Mouse (Mus musculus): ENCODE data around the gene Pou1f1. TPM values are rescaled to one million over a fixed set of nuclear protein-coding genes. Genes with fewer than 3 reads are reported as not detected.

Pou1f1 gene
- total RNA-seq, 2 experiments from 2014 or later: not detected

DNA sequence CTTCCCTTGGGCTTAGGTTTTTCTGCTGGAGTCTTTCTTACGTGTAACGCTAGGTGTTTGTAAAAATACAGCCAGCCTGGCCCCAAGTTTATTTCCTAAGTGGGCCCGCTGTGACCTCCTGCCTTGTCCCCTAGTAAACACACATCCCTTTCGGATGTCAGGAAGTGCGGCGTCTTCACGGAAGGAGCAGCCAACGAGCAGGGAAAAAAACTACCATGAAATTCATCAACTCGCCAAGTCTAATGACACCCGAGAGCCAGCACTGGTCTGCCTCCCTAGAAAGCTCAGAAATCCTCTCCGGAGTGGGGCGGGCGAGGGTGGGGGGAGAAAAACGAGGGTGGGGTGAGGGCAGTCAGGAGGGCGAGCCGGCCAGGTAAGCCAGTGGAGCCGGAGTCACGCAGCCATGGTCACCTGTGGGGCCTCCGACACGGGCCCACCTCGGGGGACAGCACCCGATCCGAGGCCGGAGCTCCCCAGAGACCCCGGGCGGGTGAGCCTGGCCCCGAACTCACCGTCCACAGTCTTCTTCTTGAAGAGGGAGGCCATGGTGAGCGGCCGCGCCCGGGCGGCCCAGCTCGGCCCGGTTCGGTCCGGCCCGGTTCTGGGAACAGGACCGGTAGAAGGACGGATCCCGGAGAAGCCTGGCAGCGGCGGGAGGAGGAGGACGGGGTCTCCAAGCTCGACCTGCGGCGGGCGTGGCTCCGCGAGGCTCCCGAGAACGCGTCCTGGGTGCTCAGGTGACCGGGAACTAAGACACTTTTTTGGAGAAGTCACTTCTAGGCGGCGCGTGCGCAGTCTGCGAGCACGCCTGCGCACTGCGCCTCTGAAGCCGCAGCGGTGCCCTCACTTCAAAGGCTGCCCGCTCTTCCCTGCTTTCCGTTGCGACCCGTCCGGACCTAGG is 41.9 kb downstream of the Pou1f1 start, which contains the start of gene Chmp2b:
Chmp2b (minus strand) TSS at position 764 of the 901 bp plus-strand sequence.
- ATAC-seq (replicated peaks; ENCODE audit: low FRiP score, poor library complexity, severe bottlenecking): peak; percentile 95

- 0 out of 2 replicates have a peak, but pooled peaks have one; percentile 35 for ATAC-seq (replicated peaks; ENCODE audit: low FRiP score, poor library complexity, severe bottlenecking)
Measured at GRCm38 (mm10) chr16:65562864-65563206, 42.5 kb downstream of the Pou1f1 start.

DNA sequence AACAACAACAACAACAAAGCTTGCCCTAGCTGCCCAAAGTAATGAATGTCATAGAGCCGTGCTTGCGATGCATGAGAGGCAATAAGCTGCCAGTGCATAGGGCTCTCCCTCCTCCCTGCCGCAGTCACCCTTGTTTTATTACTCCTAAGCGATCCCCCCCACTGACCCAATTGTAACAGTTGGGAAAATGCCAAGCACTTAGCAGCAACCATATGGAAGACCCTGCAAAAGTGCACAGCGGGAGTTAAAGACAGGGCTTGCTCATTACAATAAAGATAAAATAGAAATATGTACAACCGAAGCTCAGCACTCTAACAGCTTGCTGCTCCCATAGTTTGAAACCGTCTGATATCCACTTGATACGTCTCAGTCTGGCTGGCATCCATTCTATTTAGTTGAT is 44.0 kb downstream of the Pou1f1 start:
- ATAC-seq (replicated peaks; ENCODE audit: low FRiP score, poor library complexity, severe bottlenecking): no peak

DNA sequence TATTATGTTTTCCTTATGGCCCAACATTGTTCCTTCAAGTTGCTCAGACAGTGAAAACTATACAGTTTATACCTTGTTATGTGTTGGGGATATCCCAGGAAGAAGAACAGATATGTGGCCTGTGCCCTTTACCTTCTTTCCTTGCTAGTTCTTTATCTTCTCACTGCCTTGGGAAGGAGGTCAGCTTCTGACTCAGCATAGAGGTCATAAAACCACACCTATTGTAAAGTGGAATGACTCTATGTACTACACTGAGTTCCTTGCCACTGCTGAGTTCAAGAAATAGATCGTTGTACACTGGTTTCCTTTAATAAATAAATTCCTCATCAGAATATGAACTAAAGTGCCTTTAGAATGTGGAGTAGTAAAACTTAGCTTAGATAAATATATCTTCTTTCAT is 44.6 kb downstream of the Pou1f1 start:
- no peak for ATAC-seq (replicated peaks; ENCODE audit: low FRiP score, poor library complexity, severe bottlenecking)

GRCm38 (mm10) chr16:65568853-65569252 is 48.5 kb downstream of the Pou1f1 start:
- no peak for ATAC-seq (replicated peaks; ENCODE audit: low FRiP score, poor library complexity, severe bottlenecking)

DNA sequence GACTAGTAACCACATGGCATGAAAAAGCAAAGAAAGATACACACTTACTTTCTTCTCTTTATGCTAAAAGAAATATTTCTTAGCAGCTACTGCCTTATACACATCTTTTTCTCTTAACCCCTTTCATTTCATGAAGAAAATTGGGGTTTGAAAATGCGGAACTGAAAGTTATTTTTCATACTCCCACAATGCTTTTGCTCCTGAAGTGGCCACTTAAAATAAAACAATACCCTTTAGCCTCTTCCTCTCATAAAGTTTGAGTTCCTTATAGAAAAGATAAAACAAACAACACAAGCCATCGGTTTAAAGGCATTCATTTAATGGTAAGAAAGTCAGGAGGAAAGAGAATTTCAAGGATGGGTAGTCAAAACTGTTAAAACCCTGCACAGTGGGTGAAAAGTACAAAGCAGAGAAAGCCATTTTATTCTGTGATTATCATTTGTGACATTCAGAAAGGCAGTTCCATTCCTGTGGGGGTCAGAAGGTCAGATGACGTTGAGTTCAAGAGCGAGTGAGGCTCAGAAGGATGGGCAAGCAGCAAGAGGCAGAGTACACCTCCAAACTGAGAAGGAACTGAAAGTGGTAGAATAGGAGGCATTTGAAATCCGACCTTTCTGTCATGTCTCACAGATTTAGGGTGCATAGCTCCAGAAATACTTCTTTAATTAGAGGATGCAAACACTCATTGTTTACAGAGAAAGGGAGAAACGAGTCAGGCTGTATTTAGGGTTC is 57.2 kb downstream of the Pou1f1 start:
- no peak for ATAC-seq (replicated peaks; ENCODE audit: low FRiP score, poor library complexity, severe bottlenecking)

Other genes with a start within 250 kb of the Pou1f1 start
- 21.3 and 24.2 TPM in 2 replicates for gene Chmp2b, start 42.2 kb downstream of the Pou1f1 start, total RNA-seq (2015; ENCODE audit: low replicate concordance)
- 5.6 and 6.5 TPM in 2 replicates for gene Chmp2b, start 42.2 kb downstream of the Pou1f1 start, total RNA-seq (2017; ENCODE audit: low replicate concordance)

Measured in erythroblast, adult 5-6 weeks (primary cell).